Mouse (Mus musculus) gastrocnemius, postnatal 4 days (tissue): ENCODE data around the gene Fbf1. TPM values are rescaled to one million over a fixed set of nuclear protein-coding genes. Genes with fewer than 3 reads are reported as not detected.

Experiments used
- DNase-seq, 2 experiments: peaks; one replicate each; pipeline ENCODE4 v3.0.0; 2021 to 2022; ENCODE audit warnings: low spot score in 2 of 2, mixed read lengths in 2 of 2
- total RNA-seq, 2 experiments: library from RNA; stranded (reverse); gene quantifications; 2 replicates each; pipeline ENCODE4 v1.2.3; 2021

The Fbf1 gene
- total RNA-seq, 2 experiments from 2014 or later = 26.6 to 27.5 TPM

DNA sequence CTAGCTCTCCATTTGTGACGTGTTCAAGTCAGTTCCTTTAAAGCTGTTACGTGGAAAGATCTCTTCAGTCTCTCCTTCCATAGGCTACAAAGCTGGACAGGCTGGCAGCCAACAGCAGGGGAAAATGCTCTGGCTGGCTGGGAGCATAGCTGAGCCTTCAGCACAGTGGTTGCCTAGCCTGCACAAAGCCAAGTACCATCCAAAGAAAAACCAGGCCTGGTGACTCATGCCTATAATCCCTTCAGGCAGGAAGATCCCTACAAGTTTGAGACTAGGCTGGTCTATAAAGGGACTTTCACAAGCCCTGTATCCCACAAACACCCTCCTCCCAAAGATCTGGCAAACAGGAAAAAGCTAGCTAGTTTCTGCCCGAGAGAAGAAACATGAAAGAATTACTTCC lies 17.9 kb upstream of the Fbf1 start:
- DNase-seq = no peak

- no peak for DNase-seq
Measured at GRCm38 (mm10) chr11:116178411-116179121, 10.6 kb upstream of the Fbf1 start.

- DNase-seq = no peak
Measured at GRCm38 (mm10) chr11:116176010-116176409, 8.0 kb upstream of the Fbf1 start.

DNA sequence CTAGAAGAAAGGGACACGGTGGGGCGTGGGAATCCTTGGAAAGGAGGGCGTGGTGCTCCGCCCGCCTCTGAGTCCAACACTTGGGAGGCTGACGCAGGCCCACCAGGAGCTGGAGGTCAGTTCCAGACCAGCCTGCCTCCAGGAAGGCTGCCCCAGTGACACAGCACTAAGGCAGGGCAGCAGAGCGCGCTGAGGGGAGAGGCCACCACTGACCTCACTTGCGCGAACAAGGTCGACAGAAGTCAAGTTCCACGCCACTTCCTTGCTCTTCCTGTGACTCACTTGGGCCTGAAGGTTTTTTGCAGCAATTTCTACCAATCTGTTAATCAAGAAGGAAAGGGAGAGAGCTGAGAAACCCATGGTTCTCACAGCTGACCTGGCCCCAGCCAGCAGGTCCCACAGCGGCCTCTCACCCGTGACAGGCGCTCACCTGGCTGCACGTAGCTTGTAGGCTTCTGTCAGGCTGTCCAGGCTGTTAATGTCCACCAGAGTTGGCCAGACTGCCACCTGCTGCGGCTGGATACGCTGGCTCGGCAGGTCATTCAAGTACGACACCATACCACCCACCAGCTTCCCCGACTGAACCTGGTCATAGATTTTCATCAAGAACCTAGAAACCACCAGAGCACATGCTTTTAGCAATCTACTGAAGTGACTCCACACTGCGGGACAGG lies 6.9 kb upstream of the Fbf1 start:
- no peak for DNase-seq

DNA sequence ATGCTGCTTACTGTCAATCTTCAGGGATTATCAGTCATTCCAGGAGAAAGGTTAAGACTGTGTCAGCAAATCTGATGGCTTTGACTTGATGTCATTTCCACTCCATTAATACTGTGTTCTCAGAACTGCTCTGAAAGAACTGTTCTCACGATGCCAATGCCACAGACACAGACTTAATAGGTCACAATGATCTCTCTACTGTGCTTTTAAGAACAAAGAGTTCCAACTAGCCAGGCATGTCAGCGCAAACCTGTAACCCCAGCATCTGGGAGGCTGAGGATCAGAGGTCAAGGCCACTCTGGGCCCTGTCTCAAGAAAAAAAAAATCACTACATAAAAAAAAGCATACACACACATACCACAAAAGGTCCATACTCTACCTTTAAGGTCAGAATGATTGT lies 4.0 kb upstream of the Fbf1 start:
- no peak for DNase-seq

DNA sequence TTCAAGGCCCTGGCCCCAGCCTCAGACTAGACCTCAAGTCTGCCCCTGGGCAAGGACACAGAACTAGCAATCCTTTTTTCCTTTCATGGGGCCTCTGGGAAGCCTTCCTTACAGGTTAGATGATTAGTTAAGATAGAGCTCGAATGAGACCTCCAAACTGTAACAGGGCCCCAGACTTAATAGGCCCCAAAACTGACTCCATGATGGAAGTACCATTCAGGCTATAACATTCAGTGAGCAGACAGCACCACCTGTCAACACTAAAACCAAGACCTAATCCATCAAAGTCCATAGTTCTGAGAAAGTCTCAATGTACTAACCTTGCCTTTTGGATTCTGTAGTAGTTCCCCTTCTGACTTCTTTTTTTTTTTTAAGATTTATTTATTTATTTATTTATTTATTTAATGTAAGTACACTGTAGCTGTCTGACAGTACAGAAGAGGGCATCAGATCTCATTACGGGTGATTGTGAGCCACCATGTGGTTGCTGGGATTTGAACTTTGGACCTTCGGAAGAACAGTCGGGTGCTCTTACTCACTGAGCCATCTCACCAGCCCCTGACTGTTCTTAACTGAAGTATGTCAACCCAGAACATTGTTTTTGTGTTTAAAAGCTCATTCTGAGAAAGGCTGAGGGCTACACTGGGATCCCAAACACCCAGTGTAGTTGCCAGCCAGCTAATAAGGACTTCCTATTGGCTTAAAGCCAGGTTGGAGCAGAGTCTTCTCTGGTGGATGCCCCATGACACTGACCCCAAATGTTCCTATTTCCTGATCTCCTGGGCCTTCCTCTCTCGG lies 2.2 kb upstream of the Fbf1 start:
- DNase-seq = no peak

GRCm38 (mm10) chr11:116169214-116169613 lies 1.2 kb upstream of the Fbf1 start:
- DNase-seq = no peak

- no peak for DNase-seq
Measured at GRCm38 (mm10) chr11:116167232-116167631, 734 bp downstream of the Fbf1 start.

DNA sequence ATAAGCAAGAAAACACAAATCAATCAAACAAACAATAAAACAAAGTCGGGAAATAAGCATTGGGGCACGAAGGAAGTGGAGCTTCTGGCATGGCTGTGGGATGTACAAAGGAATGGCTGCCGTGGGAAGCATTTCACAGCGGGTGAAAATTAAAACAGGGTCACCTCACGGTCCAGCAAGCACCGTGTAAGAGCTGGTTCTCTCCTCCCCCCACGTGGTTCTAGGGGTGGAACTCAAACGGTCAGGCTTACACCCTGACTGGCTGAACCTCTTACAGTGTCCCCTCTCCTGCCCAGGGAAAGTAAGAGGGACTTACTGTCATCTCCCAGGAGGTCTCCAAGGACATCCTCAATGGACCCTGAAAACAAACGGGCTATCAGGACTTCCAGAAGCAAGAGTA lies 5.0 kb downstream of the Fbf1 start:
- DNase-seq = no peak

DNA sequence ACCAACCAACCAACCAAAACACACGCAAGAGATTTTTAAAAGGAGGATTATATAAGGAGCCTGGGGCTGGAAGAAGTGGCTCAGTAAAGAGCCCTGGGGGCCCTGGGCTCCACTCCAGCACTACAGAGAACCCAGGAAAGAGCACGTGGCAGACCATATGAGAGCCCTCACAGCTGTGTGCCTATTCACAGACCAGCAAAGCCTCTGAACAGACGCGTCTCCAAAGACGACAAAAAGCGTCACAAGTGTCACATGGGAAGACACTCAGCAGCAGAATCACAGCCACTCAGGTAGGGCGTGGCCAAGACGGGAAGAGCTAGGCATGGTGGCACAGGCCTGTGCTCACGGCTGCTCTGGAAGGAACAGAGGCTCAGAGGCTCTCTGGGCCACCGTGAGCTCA lies 5.8 kb downstream of the Fbf1 start:
- DNase-seq = no peak

DNA sequence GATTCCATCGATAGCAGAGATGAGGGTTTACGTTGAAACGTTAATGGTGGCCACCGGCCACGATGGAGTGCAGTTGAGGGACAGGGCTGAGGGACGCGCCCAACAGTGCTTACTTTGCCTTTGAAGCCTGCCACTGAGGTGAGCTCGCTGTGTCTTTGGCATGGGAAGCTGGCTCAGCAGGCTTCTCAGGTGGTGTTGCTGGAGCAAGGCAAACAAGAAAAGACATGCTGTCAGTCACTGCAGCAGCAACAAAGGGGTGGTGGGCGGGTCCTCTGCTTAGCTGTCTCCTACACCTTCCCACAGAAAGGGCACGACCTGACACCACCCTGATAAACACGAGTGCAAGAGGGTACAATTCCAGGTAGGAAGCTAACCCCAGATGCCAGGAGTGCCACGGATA lies 6.7 kb downstream of the Fbf1 start:
- no peak for DNase-seq

GRCm38 (mm10) chr11:116150960-116151359 lies 17.0 kb downstream of the Fbf1 start:
- DNase-seq = no peak

DNA sequence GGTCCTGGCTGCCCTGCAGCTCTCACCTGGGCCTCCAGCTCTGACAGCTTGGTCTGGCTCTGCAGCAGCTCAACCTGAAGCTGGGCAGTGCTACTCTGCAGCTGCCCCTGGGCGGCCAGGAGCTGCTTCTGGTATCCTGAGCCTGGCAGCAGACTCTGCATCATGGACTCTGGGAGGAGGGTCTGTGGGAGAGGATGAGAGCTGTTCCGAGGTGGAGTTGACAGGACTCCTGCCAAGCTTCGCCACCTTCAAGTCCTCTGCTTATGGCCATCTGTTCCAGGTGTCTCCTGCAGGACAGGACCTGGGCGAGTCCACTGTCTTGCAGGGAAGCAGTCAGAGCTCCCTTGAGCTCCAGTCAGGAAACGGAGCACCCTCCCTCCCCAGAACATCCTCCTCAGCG lies 18.6 kb downstream of the Fbf1 start:
- no peak for DNase-seq

GRCm38 (mm10) chr11:116148761-116149221 lies 19.2 kb downstream of the Fbf1 start:
- no peak for DNase-seq

DNA sequence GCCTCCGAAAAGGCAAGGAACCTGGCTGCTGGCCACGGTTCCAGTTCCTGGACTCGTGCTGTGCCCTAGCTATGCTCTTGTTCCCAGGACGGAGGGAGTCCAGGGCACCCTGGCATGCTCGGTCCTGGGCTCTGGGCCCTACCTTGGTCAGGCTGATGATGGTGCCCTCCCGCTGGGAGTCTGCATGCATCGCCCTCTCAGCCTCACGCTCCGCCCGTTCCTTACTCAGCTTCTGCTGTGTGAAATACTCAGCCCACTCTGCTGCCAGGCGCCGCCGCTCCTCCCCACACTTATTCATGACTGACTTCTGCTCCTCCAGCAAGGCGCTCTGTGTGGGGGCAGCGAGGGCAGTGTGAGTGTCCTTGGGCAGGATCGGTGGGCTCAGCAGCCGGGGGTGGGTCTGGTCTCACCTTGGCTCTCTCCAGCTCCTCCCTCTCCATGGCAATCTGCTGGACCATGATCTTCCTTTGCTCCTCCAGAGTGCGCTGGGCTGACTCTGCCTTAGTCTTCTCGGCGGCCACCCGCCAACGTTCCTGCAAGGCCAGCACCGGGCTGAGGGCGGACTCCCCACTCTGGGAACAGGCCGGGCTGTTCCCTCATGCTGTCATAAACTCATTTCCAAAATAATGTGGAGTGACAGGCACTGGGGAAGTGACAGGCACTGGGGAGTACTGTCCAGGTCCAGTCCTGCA lies 21.5 kb downstream of the Fbf1 start:
- no peak for DNase-seq

GRCm38 (mm10) chr11:116145481-116146293 lies 22.3 kb downstream of the Fbf1 start:
- DNase-seq = no peak

GRCm38 (mm10) chr11:116143468-116143867 lies 24.5 kb downstream of the Fbf1 start:
- DNase-seq = no peak

DNA sequence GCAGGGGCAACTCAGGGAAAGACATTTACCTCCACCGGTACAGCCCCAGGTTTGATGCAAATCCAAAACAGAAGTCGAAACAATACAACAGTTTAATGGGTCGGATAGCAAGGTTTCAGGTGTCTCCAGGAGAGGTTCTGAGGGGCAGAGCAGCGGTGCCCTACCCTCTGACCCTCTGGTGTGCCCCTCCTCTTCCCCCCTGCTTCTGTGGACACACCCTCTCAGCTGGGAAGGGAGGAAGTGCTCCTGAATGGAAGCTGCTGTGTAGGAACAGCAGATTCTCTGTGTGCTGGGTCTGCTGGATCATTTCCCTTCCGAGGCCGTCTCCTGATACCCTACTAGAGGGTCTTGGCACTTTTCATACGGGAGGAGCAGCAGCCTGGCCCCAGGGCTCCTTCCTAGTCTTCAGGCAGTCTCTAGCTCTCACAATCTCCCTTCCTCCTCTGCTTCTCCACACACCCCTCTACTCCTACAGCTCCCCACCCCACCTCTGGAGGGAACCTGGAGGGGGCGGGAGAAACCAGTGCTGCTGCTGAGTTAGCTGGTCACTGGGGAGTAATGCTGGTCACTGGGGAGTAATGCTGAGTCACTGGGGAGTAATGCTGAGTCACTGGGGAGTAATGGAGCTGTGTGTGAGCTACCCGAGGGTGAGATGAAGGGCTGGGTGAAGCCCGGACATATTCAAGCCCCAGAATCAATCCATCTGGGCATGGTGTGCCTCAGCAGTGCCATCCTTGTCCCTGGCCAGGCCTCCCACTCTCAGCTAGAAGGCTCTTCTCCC lies 25.6 kb downstream of the Fbf1 start:
- no peak for DNase-seq

GRCm38 (mm10) chr11:116138468-116139138 lies 29.4 kb downstream of the Fbf1 start, which contains the start of gene Mrpl38:
Gene Mrpl38, minus strand, starts transcription at chr11:116138868.
- DNase-seq = peak; percentile 73 to 87
